Mouse (Mus musculus): Measurements from ENCODE around the gene Senp7. TPM values are rescaled to one million over a fixed set of nuclear protein-coding genes. Genes with fewer than 3 reads are reported as not detected.
"Not testable (repeated sequence)": the region's sequence is repeated elsewhere in the genome, so short reads cannot be mapped to it uniquely, and the experiment has no call there.

Senp7 gene
- polyA plus RNA-seq (2012; ENCODE audit: insufficient read depth, insufficient read length, missing spikeins): 23.1 and 24.4 TPM in 2 replicates

DNA sequence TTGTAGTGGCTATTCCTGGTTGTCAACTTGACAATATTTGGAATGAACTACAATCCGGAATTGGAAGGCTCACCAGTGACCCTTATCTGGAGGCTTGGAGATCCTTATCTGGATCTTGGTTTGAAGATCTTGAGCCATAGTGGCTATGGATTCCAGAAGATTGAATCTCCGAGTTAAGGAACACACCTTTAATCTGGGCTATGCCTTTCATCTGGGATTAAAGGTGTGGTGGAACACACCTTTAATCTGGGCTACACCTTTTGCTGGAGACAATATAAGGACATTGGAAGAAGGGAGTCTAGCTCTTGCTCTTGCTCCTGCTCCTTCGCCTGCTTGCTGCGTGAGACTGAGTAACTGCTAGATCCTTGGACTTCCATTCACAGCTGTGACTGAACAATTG, at the start of gene Senp7:
Senp7 (plus strand) TSS at position 301 of the 400 bp plus-strand sequence.
- H3K4me1 ChIP-seq (ENCODE audit: control insufficient read depth, insufficient read depth, low read length); H3K27ac ChIP-seq (ENCODE audit: insufficient read depth, low read depth, low read length); H3K4me3 ChIP-seq (ENCODE audit: insufficient read depth, low read length): not testable (repeated sequence)

GRCm38 (mm10) chr16:56006798-56007197, 41.3 kb upstream of the Senp7 start:
- no peak for TF ChIP-seq POLR2A (IDR thresholded peaks at IDR 0.05; ENCODE audit: borderline replicate concordance, low read depth, low read length)
- TF ChIP-seq CTCF (IDR thresholded peaks at IDR 0.05; ENCODE audit: low read depth, low read length): no peak
- H3K27ac ChIP-seq (ENCODE audit: insufficient read depth, low read depth, low read length): no peak overlapping the region
- H3K4me1 ChIP-seq (ENCODE audit: control insufficient read depth, insufficient read depth, low read length): no peaks in the 10 kb centered on the region
- H3K4me3 ChIP-seq (ENCODE audit: insufficient read depth, low read length): no peak overlapping the region

DNA sequence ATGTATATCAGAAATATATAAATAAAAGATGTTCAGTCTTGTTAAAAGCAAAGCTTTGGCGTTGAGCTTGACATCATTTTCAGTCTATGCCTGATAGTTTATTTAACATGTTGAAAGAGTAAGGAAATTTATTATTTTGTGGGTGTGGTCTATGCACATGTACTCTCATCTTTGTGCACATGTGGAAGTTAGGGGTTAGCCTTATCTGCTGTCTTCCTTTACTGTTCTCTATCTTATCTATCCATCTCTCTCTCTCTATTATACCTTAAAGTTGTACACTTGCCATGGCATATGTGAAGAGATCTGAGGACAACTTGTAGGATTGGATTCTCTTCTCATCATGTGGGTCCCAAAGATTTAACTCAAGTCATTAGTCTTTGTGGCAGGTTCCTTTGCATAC, 39.3 kb upstream of the Senp7 start:
- Histone ChIP-seq H3K27ac (ENCODE audit: insufficient read depth, low read depth, low read length) (no peak overlapping the region), H3K4me1 (ENCODE audit: control insufficient read depth, insufficient read depth, low read length) (no peaks in the 10 kb centered on the region), H3K4me3 (ENCODE audit: insufficient read depth, low read length) (no peak overlapping the region)
- TF ChIP-seq CTCF (IDR thresholded peaks at IDR 0.05; ENCODE audit: low read depth, low read length) (no peak), POLR2A (IDR thresholded peaks at IDR 0.05; ENCODE audit: borderline replicate concordance, low read depth, low read length) (no peak)

- Histone ChIP-seq H3K4me1 (ENCODE audit: control insufficient read depth, insufficient read depth, low read length) (no peaks in the 10 kb centered on the region), H3K27ac (ENCODE audit: insufficient read depth, low read depth, low read length) (no peak overlapping the region), H3K4me3 (ENCODE audit: insufficient read depth, low read length) (no peak overlapping the region)
- no peak for TF ChIP-seq CTCF (IDR thresholded peaks at IDR 0.05; ENCODE audit: low read depth, low read length)
- TF ChIP-seq POLR2A (IDR thresholded peaks at IDR 0.05; ENCODE audit: borderline replicate concordance, low read depth, low read length): no peak
Observed at GRCm38 (mm10) chr16:56012789-56013743, 35.1 kb upstream of the Senp7 start.

- TF ChIP-seq CTCF (IDR thresholded peaks at IDR 0.05; ENCODE audit: low read depth, low read length) (no peak), POLR2A (IDR thresholded peaks at IDR 0.05; ENCODE audit: borderline replicate concordance, low read depth, low read length) (no peak)
- no peaks in the 10 kb centered on the region for H3K4me1 ChIP-seq (ENCODE audit: control insufficient read depth, insufficient read depth, low read length)
- H3K27ac ChIP-seq (ENCODE audit: insufficient read depth, low read depth, low read length): no peak overlapping the region
- no peak overlapping the region for H3K4me3 ChIP-seq (ENCODE audit: insufficient read depth, low read length)
Observed at GRCm38 (mm10) chr16:56014076-56014475, 34.1 kb upstream of the Senp7 start.

- Histone ChIP-seq H3K4me1 (ENCODE audit: control insufficient read depth, insufficient read depth, low read length) (no peaks in the 10 kb centered on the region), H3K4me3 (ENCODE audit: insufficient read depth, low read length) (no peak overlapping the region), H3K27ac (ENCODE audit: insufficient read depth, low read depth, low read length) (no peak overlapping the region)
- TF ChIP-seq POLR2A (IDR thresholded peaks at IDR 0.05; ENCODE audit: borderline replicate concordance, low read depth, low read length) (no peak), CTCF (IDR thresholded peaks at IDR 0.05; ENCODE audit: low read depth, low read length) (no peak)
Observed at GRCm38 (mm10) chr16:56019660-56020059, 28.5 kb upstream of the Senp7 start.

DNA sequence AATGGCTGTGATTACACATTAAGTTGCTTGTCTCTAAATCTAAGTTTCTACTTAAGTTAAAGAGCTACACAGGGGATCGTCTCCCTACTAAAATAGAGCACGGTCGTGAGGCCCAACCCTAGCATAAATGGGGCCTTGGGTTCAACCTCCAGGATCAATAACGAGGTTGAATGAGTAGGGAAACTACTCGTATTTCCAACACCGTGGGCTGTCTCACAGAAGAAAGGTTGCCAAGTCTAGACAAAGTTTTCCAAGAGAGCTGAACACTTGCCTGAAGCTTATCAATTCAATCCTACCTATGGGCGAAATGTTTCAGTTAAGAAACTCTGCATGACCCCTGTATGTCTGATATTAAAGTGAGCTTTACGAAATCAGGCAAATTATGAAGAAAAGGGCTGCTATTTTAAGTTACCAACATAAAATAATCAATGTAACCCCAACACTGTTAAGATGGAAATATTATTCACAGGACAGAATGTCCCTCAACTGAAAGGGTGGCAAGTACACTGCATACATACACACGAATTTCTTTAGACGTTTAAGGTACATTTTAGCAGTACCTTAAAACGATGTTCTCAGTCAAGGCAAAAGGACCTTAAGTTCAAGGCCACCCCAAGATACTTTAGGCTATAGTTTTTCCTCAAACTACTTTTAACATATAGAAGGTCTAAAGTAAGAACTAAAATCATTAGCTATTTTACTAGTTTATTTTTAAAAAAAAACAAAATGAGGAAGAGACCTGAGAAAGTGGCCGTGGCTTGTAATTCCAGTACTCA, 20.1 kb upstream of the Senp7 start:
- TF ChIP-seq CTCF (IDR thresholded peaks at IDR 0.05; ENCODE audit: low read depth, low read length) (no peak), POLR2A (IDR thresholded peaks at IDR 0.05; ENCODE audit: borderline replicate concordance, low read depth, low read length) (no peak)
- peaks cover 8% of the 10 kb centered on the region for H3K4me1 ChIP-seq (ENCODE audit: control insufficient read depth, insufficient read depth, low read length)
- H3K27ac ChIP-seq (ENCODE audit: insufficient read depth, low read depth, low read length): no peak overlapping the region
- peak overlapping the region; percentile 93 for H3K4me3 ChIP-seq (ENCODE audit: insufficient read depth, low read length)

DNA sequence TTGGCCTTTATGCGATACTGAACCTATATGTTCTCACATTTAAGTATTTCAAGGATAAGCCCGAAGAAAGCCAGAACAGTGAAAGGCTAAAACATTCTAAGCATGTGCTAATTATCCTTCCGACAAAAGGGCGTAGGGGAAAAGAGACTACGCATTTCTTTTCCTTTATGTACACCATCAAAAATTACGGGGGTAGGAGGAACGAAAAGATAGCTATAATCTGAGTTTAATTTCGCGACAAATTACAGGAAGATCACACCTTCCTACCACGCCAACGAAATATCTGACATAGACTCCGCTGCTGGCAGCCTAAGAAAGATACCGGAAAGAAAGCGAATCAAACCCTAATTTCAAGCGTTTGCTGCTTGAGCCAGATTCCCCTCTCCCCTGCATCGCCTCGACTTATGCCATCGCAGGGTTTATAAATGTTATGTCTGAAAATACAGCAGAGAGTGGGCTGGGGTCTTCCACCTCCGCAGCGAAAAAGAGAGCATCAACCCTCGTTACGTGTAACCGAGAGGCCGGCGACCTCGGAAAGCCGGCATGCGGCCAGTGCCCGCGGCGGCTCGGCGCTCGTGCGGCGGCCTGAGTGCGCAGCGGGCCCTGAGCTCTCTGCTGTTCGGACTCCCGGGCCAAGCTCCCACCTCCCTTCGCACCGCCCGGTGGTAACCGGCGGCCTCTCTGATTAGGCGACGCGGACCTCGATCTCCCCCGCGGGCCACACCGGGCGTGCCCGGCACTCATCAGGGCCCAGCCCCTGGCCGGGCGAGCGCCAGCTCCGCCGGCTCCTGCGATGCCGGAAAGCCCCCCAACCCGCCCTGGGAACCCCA, 19.2 kb upstream of the Senp7 start:
- TF ChIP-seq CTCF (IDR thresholded peaks at IDR 0.05; ENCODE audit: low read depth, low read length) (no peak), POLR2A (IDR thresholded peaks at IDR 0.05; ENCODE audit: borderline replicate concordance, low read depth, low read length) (no peak)
- Histone ChIP-seq H3K27ac (ENCODE audit: insufficient read depth, low read depth, low read length) (peak overlapping the region; percentile 60), H3K4me1 (ENCODE audit: control insufficient read depth, insufficient read depth, low read length) (peaks cover 8% of the 10 kb centered on the region), H3K4me3 (ENCODE audit: insufficient read depth, low read length) (peak overlapping the region; percentile 93)

- H3K27ac ChIP-seq (ENCODE audit: insufficient read depth, low read depth, low read length): peak within 1 kb of the TSS; percentile 80
- TF ChIP-seq CTCF (IDR thresholded peaks at IDR 0.05; ENCODE audit: low read depth, low read length): no peak
- TF ChIP-seq POLR2A (IDR thresholded peaks at IDR 0.05; ENCODE audit: borderline replicate concordance, low read depth, low read length): peak; percentile 84
- H3K4me3 ChIP-seq (ENCODE audit: insufficient read depth, low read length): peak within 1 kb of the TSS; percentile 93
- H3K4me1 ChIP-seq (ENCODE audit: control insufficient read depth, insufficient read depth, low read length): peaks cover 10% of the 10 kb centered on the region
Observed at GRCm38 (mm10) chr16:56029661-56030082, 18.5 kb upstream of the Senp7 start, which contains the start of gene Pcnp. Pcnp (minus strand) TSS chr16:56029739.

Measured in bone marrow macrophage, adult 2 months (primary cell).